Mouse (Mus musculus): ENCODE measurements around the gene Hint2. TPM values are rescaled to one million over a fixed set of nuclear protein-coding genes. Genes with fewer than 3 reads are reported as not detected.
A peak's percentile ranks its signal among the peaks of the same experiment; 100 is the strongest.

Gene Hint2
- polyA plus RNA-seq, 1 experiment from 2014 or later, result 107 TPM

DNA sequence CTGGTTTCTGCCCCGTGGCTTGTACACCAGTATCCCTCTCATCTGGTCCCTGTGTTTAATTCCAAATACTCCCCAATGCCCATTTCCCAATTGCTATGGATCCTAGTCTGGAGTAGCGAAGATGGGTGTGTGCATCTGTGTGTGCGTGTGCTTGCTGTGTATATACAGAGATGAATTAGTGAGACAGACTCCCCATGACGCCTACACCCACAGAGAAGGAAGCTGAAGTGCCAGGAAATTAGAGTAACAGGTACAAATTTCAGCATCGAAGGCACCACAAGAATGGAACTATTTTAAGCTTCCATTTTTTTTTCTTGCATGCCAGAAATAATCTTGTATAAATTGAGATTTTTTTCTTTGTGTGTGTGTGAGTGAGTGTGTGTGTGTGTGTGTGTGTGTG, 34.8 kb upstream of the Hint2 start:
- ATAC-seq (ENCODE audit: low FRiP score, low TSS enrichment), result no peak
- WGBS, result 86% methylated on average over 5 of the region's 5 CpGs
- H3K4me3 ChIP-seq (ENCODE audit: low read length), result no peak overlapping the region

DNA sequence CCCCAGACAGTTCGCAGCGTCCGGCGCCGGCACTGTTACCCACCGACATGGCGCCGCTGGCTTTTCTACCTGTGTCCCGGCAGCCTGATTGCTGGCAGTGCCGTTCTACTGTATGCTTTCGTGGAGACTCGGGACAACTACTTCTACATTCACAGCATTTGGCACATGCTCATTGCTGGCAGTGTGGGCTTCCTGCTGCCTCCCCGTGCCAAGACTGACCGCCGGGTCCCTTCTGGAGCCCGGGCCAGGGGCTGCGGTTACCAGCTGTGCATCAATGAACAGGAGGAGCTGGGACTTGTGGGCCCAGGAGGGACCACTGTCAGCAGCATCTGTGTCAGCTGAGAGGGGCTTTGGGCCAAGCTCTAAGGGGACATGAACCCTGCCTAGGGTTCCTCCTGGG, 33.8 kb upstream of the Hint2 start:
- Histone ChIP-seq H3K4me1 (ENCODE audit: control insufficient read depth, insufficient read depth, low read length) (no peaks in the 10 kb centered on the region), H3K9ac (ENCODE audit: low read depth, low read length) (no peak overlapping the region), H3K27me3 (ENCODE audit: control insufficient read depth, insufficient read depth, low read length) (no peaks in the 10 kb centered on the region), H3K27ac (ENCODE audit: low read depth, low read length) (no peak overlapping the region), H3K9me3 (ENCODE audit: control insufficient read depth, low read length) (no peaks in the 10 kb centered on the region), H3K4me2 (replicated peaks; ENCODE audit: low read depth, low read length) (no peak overlapping the region), H3K4me3 (ENCODE audit: low read length) (no peak overlapping the region), H3K36me3 (ENCODE audit: control insufficient read depth, insufficient read depth, low read length) (no peaks in the 10 kb centered on the region)
- no peak for ATAC-seq (ENCODE audit: low FRiP score, low TSS enrichment)
- 96% methylated on average over 17 of the region's 17 CpGs for WGBS

More for the DNA sequence above, 34.8 kb upstream of the Hint2 start:
- Histone ChIP-seq H3K27me3 (ENCODE audit: control insufficient read depth, insufficient read depth, low read length) (no peaks in the 10 kb centered on the region), H3K27ac (ENCODE audit: low read depth, low read length) (no peak overlapping the region), H3K4me1 (ENCODE audit: control insufficient read depth, insufficient read depth, low read length) (no peaks in the 10 kb centered on the region), H3K9ac (ENCODE audit: low read depth, low read length) (no peak overlapping the region), H3K9me3 (ENCODE audit: control insufficient read depth, low read length) (no peaks in the 10 kb centered on the region), H3K36me3 (ENCODE audit: control insufficient read depth, insufficient read depth, low read length) (no peaks in the 10 kb centered on the region), H3K4me2 (replicated peaks; ENCODE audit: low read depth, low read length) (no peak overlapping the region)

DNA sequence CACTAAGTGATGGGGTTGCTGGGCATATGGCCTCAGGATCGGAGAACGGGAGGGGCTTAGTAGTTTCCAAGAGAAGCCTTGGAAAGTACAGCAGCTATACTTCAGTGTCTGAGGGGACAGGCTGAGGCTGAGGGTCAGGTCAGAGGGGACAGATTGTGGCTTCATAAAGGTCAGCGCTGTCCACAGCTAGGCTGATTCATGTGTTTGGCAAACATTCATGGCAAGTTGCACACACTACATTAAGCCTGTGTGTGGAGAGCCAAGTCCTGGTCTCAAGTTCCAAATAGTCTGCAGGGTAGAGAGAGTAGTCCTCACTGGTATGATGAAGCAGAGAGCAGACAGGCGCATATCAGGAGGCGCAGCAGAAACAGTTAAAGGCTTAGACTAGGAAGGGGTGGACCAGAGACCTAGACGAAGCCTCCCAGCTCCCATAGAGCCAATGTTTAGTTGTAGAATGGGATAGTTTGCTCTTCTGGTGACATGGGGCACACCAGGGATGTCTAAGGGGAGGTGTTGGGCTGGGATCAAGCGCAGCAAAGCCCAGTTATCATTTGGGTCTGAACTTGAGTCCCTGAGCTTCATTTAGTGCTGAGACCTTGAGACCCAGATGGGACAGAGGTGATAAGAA, 23.3 kb upstream of the Hint2 start:
- no peak for ATAC-seq (ENCODE audit: low FRiP score, low TSS enrichment)

DNA sequence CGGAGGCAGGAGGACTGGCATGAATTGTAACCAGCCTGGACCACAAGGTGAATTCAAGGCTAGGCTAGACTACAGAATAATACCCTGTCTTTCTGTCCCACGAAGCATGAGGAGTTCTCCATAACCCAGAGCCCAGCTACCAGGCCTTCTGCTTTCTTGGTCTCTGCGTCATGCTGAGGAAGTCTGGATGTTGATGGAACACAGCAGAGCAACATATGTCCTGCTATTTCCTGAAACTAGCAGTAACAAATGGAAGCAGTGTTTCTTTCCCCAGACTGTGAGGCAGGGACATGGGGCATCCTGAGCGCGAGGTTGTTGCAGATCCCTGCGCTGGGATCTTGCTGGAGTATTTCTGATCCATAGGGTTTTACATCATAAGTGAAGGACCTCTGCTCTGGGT, 22.3 kb upstream of the Hint2 start:
- no peaks in the 10 kb centered on the region for H3K9me3 ChIP-seq (ENCODE audit: control insufficient read depth, low read length)
- no peak overlapping the region for H3K4me2 ChIP-seq (replicated peaks; ENCODE audit: low read depth, low read length)
- ATAC-seq (ENCODE audit: low FRiP score, low TSS enrichment), result no peak
- no peak overlapping the region for H3K4me3 ChIP-seq (ENCODE audit: low read length)
- H3K9ac ChIP-seq (ENCODE audit: low read depth, low read length), result no peak overlapping the region
- 93% methylated on average over 6 of the region's 6 CpGs for WGBS
- no peaks in the 10 kb centered on the region for H3K27me3 ChIP-seq (ENCODE audit: control insufficient read depth, insufficient read depth, low read length)
- H3K27ac ChIP-seq (ENCODE audit: low read depth, low read length), result no peak overlapping the region
- peaks cover 7% of the 10 kb centered on the region for H3K36me3 ChIP-seq (ENCODE audit: control insufficient read depth, insufficient read depth, low read length)
- no peaks in the 10 kb centered on the region for H3K4me1 ChIP-seq (ENCODE audit: control insufficient read depth, insufficient read depth, low read length)

More for the DNA sequence above, 23.3 kb upstream of the Hint2 start:
- 84% methylated on average over 7 of the region's 7 CpGs for WGBS
- no peak overlapping the region for H3K27ac ChIP-seq (ENCODE audit: low read depth, low read length)
- H3K4me1 ChIP-seq (ENCODE audit: control insufficient read depth, insufficient read depth, low read length), result no peaks in the 10 kb centered on the region
- H3K4me2 ChIP-seq (replicated peaks; ENCODE audit: low read depth, low read length), result no peak overlapping the region
- H3K27me3 ChIP-seq (ENCODE audit: control insufficient read depth, insufficient read depth, low read length), result no peaks in the 10 kb centered on the region
- H3K9ac ChIP-seq (ENCODE audit: low read depth, low read length), result no peak overlapping the region
- no peak overlapping the region for H3K4me3 ChIP-seq (ENCODE audit: low read length)
- H3K36me3 ChIP-seq (ENCODE audit: control insufficient read depth, insufficient read depth, low read length), result peaks cover 7% of the 10 kb centered on the region
- H3K9me3 ChIP-seq (ENCODE audit: control insufficient read depth, low read length), result no peaks in the 10 kb centered on the region

DNA sequence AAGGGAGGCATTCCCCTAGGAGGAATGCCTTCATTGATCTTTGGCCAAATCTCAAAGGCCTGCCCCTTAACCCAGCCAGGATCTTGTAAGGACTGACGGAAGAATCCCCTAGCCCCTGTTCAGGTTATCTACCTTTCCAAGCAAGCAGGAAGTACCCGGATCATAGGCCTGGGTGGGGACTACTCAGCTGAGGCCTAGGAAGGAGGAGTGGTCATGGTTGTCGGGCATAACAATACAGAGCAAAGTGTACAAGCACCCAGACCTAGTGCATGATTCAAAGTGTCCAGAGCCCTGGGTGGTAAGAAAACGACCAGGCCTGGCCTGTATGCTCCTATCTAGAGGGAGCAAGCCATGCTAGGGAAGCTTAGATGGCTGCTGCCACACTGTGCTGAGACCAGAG, 19.3 kb upstream of the Hint2 start:
- H3K4me3 ChIP-seq (ENCODE audit: low read length), result no peak overlapping the region
- no peaks in the 10 kb centered on the region for H3K4me1 ChIP-seq (ENCODE audit: control insufficient read depth, insufficient read depth, low read length)
- no peaks in the 10 kb centered on the region for H3K27me3 ChIP-seq (ENCODE audit: control insufficient read depth, insufficient read depth, low read length)
- H3K27ac ChIP-seq (ENCODE audit: low read depth, low read length), result no peak overlapping the region
- WGBS, result 72% methylated on average over 4 of the region's 4 CpGs
- no peak overlapping the region for H3K9ac ChIP-seq (ENCODE audit: low read depth, low read length)
- ATAC-seq (ENCODE audit: low FRiP score, low TSS enrichment), result no peak
- H3K4me2 ChIP-seq (replicated peaks; ENCODE audit: low read depth, low read length), result no peak overlapping the region
- H3K9me3 ChIP-seq (ENCODE audit: control insufficient read depth, low read length), result no peaks in the 10 kb centered on the region
- peaks cover 2% of the 10 kb centered on the region; the same call in 1 of the 2 replicates for H3K36me3 ChIP-seq (ENCODE audit: control insufficient read depth, insufficient read depth, low read length)

DNA sequence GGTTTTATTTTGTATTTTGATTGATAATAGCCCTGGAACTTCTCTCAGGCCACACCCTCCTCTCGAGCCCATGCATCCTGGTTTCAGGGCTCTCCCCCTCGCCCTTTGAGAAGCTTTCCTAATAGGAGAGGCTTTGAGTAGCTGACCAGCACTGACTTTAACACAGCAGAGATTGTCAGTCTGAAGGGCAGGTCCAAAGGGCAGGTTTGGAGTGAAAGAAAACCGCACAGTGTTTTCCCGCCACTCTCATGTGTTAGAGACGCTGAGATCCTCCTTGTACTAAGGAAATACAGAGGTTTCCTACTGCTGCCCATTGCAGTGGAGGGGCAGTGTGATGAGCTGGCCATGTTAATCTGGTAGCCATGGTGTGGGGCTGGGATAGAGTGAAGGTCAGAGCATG, 18.7 kb upstream of the Hint2 start:
- Histone ChIP-seq H3K9ac (ENCODE audit: low read depth, low read length) (no peak overlapping the region), H3K9me3 (ENCODE audit: control insufficient read depth, low read length) (no peaks in the 10 kb centered on the region), H3K36me3 (ENCODE audit: control insufficient read depth, insufficient read depth, low read length) (peaks cover 2% of the 10 kb centered on the region; the same call in 1 of the 2 replicates), H3K4me1 (ENCODE audit: control insufficient read depth, insufficient read depth, low read length) (peaks cover 2% of the 10 kb centered on the region), H3K27ac (ENCODE audit: low read depth, low read length) (no peak overlapping the region), H3K27me3 (ENCODE audit: control insufficient read depth, insufficient read depth, low read length) (no peaks in the 10 kb centered on the region), H3K4me3 (ENCODE audit: low read length) (no peak overlapping the region), H3K4me2 (replicated peaks; ENCODE audit: low read depth, low read length) (no peak overlapping the region)
- WGBS, result 83% methylated on average over 5 of the region's 5 CpGs
- no peak for ATAC-seq (ENCODE audit: low FRiP score, low TSS enrichment)

DNA sequence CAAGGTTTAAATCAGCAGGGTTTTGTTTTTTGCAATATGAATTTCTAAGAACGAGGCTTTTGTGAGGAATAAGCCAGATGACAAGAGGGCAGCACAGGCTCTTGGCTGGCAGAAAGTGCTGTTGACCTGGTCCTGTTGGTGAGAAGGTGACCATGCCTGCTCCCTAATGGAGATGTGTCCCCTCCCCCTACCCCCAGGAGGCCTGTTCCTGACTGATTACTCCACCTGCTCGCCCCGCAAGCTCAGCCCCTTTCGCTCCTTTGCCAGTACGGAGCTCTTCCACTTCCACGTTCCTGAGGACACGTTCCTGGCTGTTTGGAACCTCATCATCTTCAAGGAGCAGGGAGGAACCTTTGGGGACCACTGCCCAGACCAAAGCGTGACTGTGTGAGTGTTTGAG, 17.4 kb upstream of the Hint2 start:
- H3K4me1 ChIP-seq (ENCODE audit: control insufficient read depth, insufficient read depth, low read length), result peaks cover 6% of the 10 kb centered on the region
- no peak for ATAC-seq (ENCODE audit: low FRiP score, low TSS enrichment)
- H3K4me3 ChIP-seq (ENCODE audit: low read length), result no peak overlapping the region
- H3K36me3 ChIP-seq (ENCODE audit: control insufficient read depth, insufficient read depth, low read length), result peaks cover 2% of the 10 kb centered on the region; the same call in 1 of the 2 replicates
- 79% methylated on average over 8 of the region's 8 CpGs for WGBS
- no peak overlapping the region for H3K4me2 ChIP-seq (replicated peaks; ENCODE audit: low read depth, low read length)
- H3K9ac ChIP-seq (ENCODE audit: low read depth, low read length), result no peak overlapping the region
- H3K27me3 ChIP-seq (ENCODE audit: control insufficient read depth, insufficient read depth, low read length), result no peaks in the 10 kb centered on the region
- H3K27ac ChIP-seq (ENCODE audit: low read depth, low read length), result no peak overlapping the region
- no peaks in the 10 kb centered on the region for H3K9me3 ChIP-seq (ENCODE audit: control insufficient read depth, low read length)

DNA sequence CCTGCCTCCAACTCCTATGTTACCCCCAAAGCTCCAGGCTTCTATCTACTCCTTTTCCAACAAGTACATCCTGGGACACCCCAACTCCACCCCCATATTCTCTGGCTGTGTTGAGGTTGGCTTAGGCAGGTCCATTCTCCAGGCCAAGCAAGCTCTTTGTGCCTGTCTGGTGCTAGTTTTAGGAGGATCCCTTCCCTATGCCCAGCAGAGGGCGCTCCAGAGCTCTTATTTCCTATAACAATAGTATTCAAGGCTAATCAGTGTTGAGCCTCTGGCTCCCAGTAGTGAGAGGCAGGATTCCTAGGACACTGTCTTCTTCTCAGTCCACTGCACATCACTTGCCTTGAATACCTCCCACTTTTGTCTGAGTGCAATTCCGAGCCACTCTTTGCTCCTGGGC, 15.8 kb upstream of the Hint2 start:
- Histone ChIP-seq H3K4me1 (ENCODE audit: control insufficient read depth, insufficient read depth, low read length) (peaks cover 6% of the 10 kb centered on the region), H3K27ac (ENCODE audit: low read depth, low read length) (no peak overlapping the region), H3K36me3 (ENCODE audit: control insufficient read depth, insufficient read depth, low read length) (peaks cover 2% of the 10 kb centered on the region; the same call in 1 of the 2 replicates), H3K4me2 (replicated peaks; ENCODE audit: low read depth, low read length) (no peak overlapping the region), H3K4me3 (ENCODE audit: low read length) (no peak overlapping the region), H3K9me3 (ENCODE audit: control insufficient read depth, low read length) (no peaks in the 10 kb centered on the region), H3K27me3 (ENCODE audit: control insufficient read depth, insufficient read depth, low read length) (no peaks in the 10 kb centered on the region), H3K9ac (ENCODE audit: low read depth, low read length) (no peak overlapping the region)
- ATAC-seq (ENCODE audit: low FRiP score, low TSS enrichment), result peak; percentile 48; the same call in 1 of the 2 replicates
- 4% methylated on average over 2 of the region's 2 CpGs for WGBS

DNA sequence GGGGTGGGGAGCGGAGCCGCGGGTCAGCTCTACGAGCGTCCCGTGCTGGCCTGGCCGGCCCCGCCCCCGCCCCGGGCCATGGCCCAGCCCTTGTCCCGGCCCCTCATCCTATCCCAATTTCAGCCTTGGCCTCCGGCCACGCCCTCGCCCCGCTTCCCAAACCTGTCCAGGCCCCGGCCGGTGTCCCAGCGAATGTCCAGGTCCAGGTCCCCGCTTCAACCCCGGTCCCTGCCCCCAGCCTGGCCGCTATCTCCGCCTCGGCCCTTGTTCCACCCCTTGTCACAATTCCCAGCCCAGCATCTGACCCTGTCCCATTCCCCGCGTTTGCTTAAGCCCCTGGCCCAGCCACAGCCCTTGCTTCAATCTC, 13.1 kb upstream of the Hint2 start:
- Histone ChIP-seq H3K9me3 (ENCODE audit: control insufficient read depth, low read length) (no peaks in the 10 kb centered on the region), H3K9ac (ENCODE audit: low read depth, low read length) (peak overlapping the region; percentile 83), H3K4me2 (replicated peaks; ENCODE audit: low read depth, low read length) (peak overlapping the region; percentile 74), H3K4me1 (ENCODE audit: control insufficient read depth, insufficient read depth, low read length) (peaks cover 6% of the 10 kb centered on the region), H3K4me3 (ENCODE audit: low read length) (peak overlapping the region; percentile 84), H3K36me3 (ENCODE audit: control insufficient read depth, insufficient read depth, low read length) (no peaks in the 10 kb centered on the region), H3K27ac (ENCODE audit: low read depth, low read length) (no peak overlapping the region), H3K27me3 (ENCODE audit: control insufficient read depth, insufficient read depth, low read length) (peaks cover 15% of the 10 kb centered on the region; the same call in 1 of the 2 replicates)
- ATAC-seq (ENCODE audit: low FRiP score, low TSS enrichment), result peak; percentile 89
- WGBS, result 0% methylated on average over 23 of the region's 25 CpGs
